Mouse (Mus musculus): ENCODE results near the gene Prune2.

- TF ChIP-seq CTCF (IDR thresholded peaks at IDR 0.05; ENCODE audit: low read depth) (no peak), EP300 (IDR thresholded peaks at IDR 0.05; ENCODE audit: low read depth) (no peak)
These were observed 194.1 kb downstream of the Prune2 start for GRCm38 (mm10) chr19:17150064-17150463.

Measured in liver, postnatal 0 days (tissue).